Mouse (Mus musculus) left cerebral cortex, postnatal 14 days (tissue): ENCODE data around the gene Myl3. TPM values are rescaled to one million over a fixed set of nuclear protein-coding genes. Genes with fewer than 3 reads are reported as not detected.

Source experiments
- DNase-seq, 2 experiments: peaks; one replicate each; pipeline ENCODE4 v3.0.0; 2021 to 2022; ENCODE audit warnings: low spot score in 2 of 2, mixed read lengths in 1 of 2
- intact Hi-C: fragments of 180-260 bp; cut with DNase I; formaldehyde crosslinking; loops from one replicate; pipeline ENCODE4 v1.15.1; 2025
- total RNA-seq, 2 experiments: library from RNA; stranded (reverse); gene quantifications; 2 replicates each; pipeline ENCODE4 v1.2.3; 2021

Gene Myl3
- total RNA-seq, 2 experiments from 2014 or later: 0.53 TPM; not detected in 1

DNA sequence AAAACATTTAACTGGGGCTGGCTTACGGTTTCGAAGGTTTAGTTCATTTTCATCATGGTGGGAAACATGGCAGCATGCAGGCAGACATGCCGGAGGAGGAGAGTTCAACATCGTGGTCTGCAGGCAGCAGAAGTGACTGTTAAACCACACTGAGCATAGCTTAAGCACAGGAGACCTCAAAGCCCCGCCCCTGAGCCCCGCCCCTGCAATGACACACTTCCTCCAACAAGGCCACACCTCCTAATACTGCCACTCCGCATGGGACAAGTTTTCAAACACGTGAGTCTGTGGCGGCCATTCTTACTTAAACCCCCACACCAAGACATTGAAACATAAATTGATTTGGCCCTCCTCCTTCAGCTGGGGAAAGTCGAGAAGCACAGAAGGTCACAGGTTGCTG, 55.4 kb downstream of the Myl3 start:
- DNase-seq: no peak
- intact Hi-C loops: no loop called here

GRCm38 (mm10) chr9:110797866-110798265, 56.2 kb downstream of the Myl3 start, which contains the start of gene Prss42:
TSS of gene Prss42 (plus strand) at chr9:110798166.
- DNase-seq: no peak
- intact Hi-C loops: no loop called here

DNA sequence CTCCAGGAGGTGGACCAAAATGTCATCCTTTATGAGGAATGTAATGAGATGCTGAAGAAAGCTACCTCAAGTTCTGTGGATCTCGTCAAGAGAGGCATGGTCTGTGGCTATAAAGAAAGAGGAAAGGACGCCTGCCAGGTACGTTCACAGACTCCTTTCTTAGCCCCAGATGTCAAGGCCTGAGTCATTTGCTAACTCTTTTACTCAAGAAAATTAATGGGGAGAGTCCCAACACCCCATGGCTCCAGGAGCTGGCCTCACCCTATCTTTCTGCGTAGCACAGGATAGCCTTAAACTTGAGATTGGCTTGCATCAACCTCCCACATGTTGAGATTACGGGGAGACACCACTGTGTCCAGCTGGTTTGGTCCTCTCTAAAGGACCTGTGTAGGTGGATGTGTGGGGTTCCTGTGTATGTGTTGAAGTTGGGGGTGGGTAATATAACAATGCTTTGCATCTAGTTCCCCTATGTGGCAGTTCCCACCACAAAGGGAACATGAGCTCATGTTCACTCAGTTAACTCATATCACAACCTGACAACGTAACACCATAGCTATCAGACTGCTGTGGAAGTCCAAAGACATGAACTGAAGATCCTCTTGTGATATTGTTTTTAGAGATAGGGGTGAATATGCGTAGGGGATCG, 59.3 kb downstream of the Myl3 start:
- intact Hi-C loops: no loop called here
- DNase-seq: no peak

DNA sequence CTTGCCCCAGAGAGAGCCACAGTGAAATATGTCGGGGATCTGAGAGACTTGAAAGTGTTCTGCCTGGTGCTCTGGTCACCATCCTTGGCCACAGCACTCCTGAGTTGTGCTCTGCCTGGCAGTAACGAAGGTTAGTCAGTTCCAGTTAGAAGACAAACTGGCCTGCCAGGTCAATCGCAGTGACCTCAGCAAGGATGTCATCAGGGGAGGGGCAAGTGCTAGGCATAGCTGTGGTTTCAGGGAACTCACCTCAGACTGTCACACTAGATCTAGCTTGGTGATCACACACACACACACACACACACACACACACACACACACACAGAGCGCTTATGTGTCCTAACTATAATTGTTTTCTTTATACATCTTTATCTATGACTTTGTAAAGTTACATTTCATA, 61.6 kb downstream of the Myl3 start:
- DNase-seq: no peak
- intact Hi-C loops: no loop called here

DNA sequence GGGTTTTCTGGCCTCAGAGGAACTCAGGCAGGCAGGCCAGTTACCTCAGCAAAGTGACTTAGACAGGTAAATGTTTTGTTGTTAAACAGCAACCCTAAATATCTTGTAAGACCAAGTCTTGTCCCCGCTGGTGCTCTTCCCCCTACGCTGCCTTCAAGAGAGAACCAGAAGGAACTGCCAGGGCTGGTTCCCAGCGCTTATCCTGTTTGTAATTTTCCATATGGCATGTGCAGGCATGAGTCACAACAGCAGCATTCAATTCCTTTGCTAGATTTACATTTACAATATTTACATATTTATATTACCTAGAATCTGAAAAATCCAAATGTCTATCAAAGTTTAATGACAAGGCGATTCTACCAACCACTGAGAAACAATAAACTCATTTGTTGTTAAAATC, 68.4 kb downstream of the Myl3 start:
- no peak for DNase-seq

GRCm38 (mm10) chr9:110813789-110814188, 72.1 kb downstream of the Myl3 start, which contains the start of gene Prss44:
TSS of gene Prss44 (plus strand) at chr9:110813994.
- intact Hi-C loops: no loop called here
- DNase-seq: no peak

More for the DNA sequence above, 68.4 kb downstream of the Myl3 start:
- intact Hi-C loops: no loop called here

Other genes with a start within 250 kb of the Myl3 start
- 10 to 100 TPM; 69.3 to 71.6 TPM for gene Setd2, start 209.3 kb upstream of the Myl3 start, total RNA-seq
- gene Nradd, start 117.4 kb upstream of the Myl3 start, total RNA-seq: 1 to 10 TPM in 1 of 2 experiments, under 1 TPM in 1; 0.70 to 1.3 TPM
- 1 to 10 TPM; 5.9 to 8.9 TPM for gene Nbeal2, start 87.7 kb upstream of the Myl3 start, total RNA-seq
- gene Ccdc12, start 85.4 kb upstream of the Myl3 start, total RNA-seq: 10 to 100 TPM; 44.8 to 58.6 TPM
- 1 to 10 TPM; 6.4 to 8.3 TPM for gene Pth1r, start 5.3 kb downstream of the Myl3 start, total RNA-seq
- gene Prss42, start 56.3 kb downstream of the Myl3 start, total RNA-seq: not detected
- not detected for gene Prss44, start 72.1 kb downstream of the Myl3 start, total RNA-seq
- not detected for gene Prss43, start 84.8 kb downstream of the Myl3 start, total RNA-seq
- gene Prss45, start 92.7 kb downstream of the Myl3 start, total RNA-seq: under 1 TPM; 0.27 to 0.29 TPM
- not detected for gene Prss46, start 102.6 kb downstream of the Myl3 start, total RNA-seq
- gene Prss50, start 116.1 kb downstream of the Myl3 start, total RNA-seq: not detected
- 10 to 100 TPM in 1 of 2 experiments, 1 to 10 TPM in 1; 9.6 to 10.0 TPM for gene Als2cl, start 138.0 kb downstream of the Myl3 start, total RNA-seq
- gene Tmie, start 138.3 kb downstream of the Myl3 start, total RNA-seq: 1 to 10 TPM; 4.1 to 4.5 TPM
- gene Fam240a, start 175.0 kb downstream of the Myl3 start, total RNA-seq: not detected
- gene Tdgf1, start 204.3 kb downstream of the Myl3 start, total RNA-seq: under 1 TPM; 0.42 to 0.53 TPM
- 1 to 10 TPM; 1.9 to 2.0 TPM for gene Lrrc2, start 209.7 kb downstream of the Myl3 start, total RNA-seq
- under 1 TPM in 1 of 2 experiments, not detected in 1; 0.44 TPM for gene Rtp3, start 248.7 kb downstream of the Myl3 start, total RNA-seq